Comparison of ENCODE assay signal across 9 mouse cellular contexts in genomic region chr14:78676457-78676856, GRCm38 (mm10). TPM values are rescaled to one million over a fixed set of nuclear protein-coding genes. Genes with fewer than 3 reads are reported as not detected.
DNase-seq lines count a peak whose midpoint lies in the region; TF ChIP-seq lines count a peak whose summit lies in the region.
"Had no signal": no experiment of that assay in that cellular context is flagged by ENCODE, and none has a peak within 500 bp of the region (broad histone marks: within the 10 kb centered on the region; RNA-seq: fewer than 3 reads in every experiment).

No protein-coding gene starts in this region.

- no peak overlapping the region for H3K27ac ChIP-seq in gastrocnemius, adult 2 months
- no peak overlapping the region for H3K27ac ChIP-seq in left cerebral cortex, adult 2 months
- H3K27ac ChIP-seq: embryonic facial prominence, embryonic 12.5 days had no signal

- TF ChIP-seq CTCF in gastrocnemius, adult 2 months (IDR thresholded peaks at IDR 0.05), result peak; percentile 53
- peak; percentile 55 for TF ChIP-seq CTCF in left cerebral cortex, adult 2 months (IDR thresholded peaks at IDR 0.05)

- no peak overlapping the region for H3K4me3 ChIP-seq in gastrocnemius, adult 2 months
- H3K4me3 ChIP-seq in left cerebral cortex, adult 2 months, result no peak overlapping the region
- H3K4me3 ChIP-seq: embryonic facial prominence, embryonic 12.5 days had no signal

- intact Hi-C loops in gastrocnemius, adult 2 months (cut with DNase I), result no loop called here
- intact Hi-C loops in left cerebral cortex, adult 2 months (cut with DNase I), result loop anchor here (5.0 to 10.0 kb wide), 2 partner anchors 36 to 328 kb away; no protein-coding TSS in a partner anchor
- intact Hi-C loops in left cerebral cortex, postnatal 14 days (cut with DNase I), result loop anchor here (5.0 kb wide), 1 partner anchor 56 kb away; the partner anchor contains the start of gene Dgkh

- no peak for DNase-seq in gastrocnemius, adult 2 months
- DNase-seq in gastrocnemius, postnatal 25 days, result no peak
- DNase-seq in left cerebral cortex, adult 2 months (ENCODE audit: extremely low spot score in 1 of 2, low spot score in 2 of 2), result no peak
- DNase-seq in left cerebral cortex, postnatal 14 days (ENCODE audit: low spot score in 2 of 2), result no peak
- peak; percentile 27 for DNase-seq in ES-CJ7 (ENCODE audit: low read depth, low spot score)
- peak; percentile 62 for DNase-seq in brain, adult 2 months (ENCODE audit: low read depth, low spot score)
- no peak for DNase-seq in urinary bladder, postnatal 36 days (ENCODE audit: low spot score in 2 of 2)
- DNase-seq: right cerebral cortex, postnatal 4 days had no signal

RNA-seq across cellular contexts. Expression of gene Dgkh, which starts 56.1 kb away (rescaled TPM):
- total RNA-seq in gastrocnemius, adult 2 months (2021), result 1 to 10 TPM; 2.8 to 3.3 TPM
- total RNA-seq in gastrocnemius, postnatal 25 days (2021), result 1 to 10 TPM; 2.8 to 3.1 TPM
- 10 to 100 TPM; 77.3 to 77.8 TPM for total RNA-seq in left cerebral cortex, adult 2 months (2021)
- 10 to 100 TPM; 83.6 to 95.7 TPM for total RNA-seq in left cerebral cortex, postnatal 14 days (2021)

Comparison
In these comparisons a context has a peak if more than half of its experiments do, and no peak if none do; other contexts are left out.
1. DNase-seq: peak in ES-CJ7 (single experiment) and brain, adult 2 months (single experiment); none in gastrocnemius, adult 2 months (single experiment), gastrocnemius, postnatal 25 days (single experiment), left cerebral cortex, adult 2 months (0 of 2), left cerebral cortex, postnatal 14 days (0 of 2) and urinary bladder, postnatal 36 days (0 of 2).
2. RNA of gene Dgkh, which starts 56.1 kb away (total RNA-seq): 83.6 to 95.7 TPM in left cerebral cortex, postnatal 14 days and 77.3 to 77.8 TPM in left cerebral cortex, adult 2 months; 2.8 to 3.3 TPM in gastrocnemius, adult 2 months and 2.8 to 3.1 TPM in gastrocnemius, postnatal 25 days; every median in the first group is over 10 times any median in the second.